Mouse (Mus musculus): ENCODE results near the gene Plekha1. TPM values are rescaled to one million over a fixed set of nuclear protein-coding genes. Genes with fewer than 3 reads are reported as not detected.
A peak's percentile ranks its signal among the peaks of the same experiment; 100 is the strongest.

The Plekha1 gene
- polyA plus RNA-seq, 1 experiment from 2014 or later: 50.0 TPM

DNA sequence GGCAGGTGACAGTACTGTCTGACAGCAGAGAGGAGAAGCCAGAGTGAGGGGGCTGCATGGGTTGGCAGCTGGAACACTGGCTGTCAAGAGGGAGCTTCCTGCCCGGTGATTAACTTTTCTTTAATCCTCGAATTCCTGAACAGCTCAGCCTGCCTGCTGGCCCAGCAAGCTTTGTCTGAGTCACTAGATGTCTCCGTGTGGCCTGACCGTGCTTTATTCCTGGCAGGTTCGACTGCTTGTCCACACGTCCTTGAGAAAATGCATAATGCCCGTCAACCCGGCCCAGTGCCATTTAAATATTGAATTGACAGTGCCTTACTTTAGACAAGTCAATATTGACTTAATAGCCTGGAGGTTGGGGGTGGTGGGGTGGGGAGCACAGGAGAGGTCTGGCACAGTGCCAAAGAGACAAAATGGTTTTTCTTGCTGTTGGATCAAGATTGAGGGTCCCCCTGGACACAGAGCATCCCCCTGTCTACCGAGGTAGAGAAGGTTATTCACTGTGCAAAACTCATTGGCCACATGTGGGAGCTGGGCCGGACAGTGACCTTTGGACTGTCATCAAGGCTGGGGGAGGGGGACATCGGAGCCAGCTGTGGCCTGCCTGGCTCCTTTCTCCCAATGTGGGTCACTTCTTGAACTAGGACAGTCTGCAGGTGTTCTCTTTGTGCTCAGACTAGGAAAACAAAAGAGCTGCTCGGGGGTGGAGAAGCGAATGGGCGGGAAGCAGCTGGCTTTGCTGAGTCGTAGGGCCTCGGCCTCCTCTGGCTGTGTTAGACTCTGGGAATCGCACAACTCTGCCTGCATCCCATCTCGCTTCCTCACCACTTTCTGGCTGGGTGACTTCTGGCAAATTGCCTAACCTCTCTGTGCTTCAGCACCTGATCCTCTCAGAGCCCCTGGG lies 30.3 kb upstream of the Plekha1 start:
- H3K9ac ChIP-seq: no peak overlapping the region
- H3K4me3 ChIP-seq: no peak overlapping the region
- H3K27me3 ChIP-seq: peaks cover 8% of the 10 kb centered on the region; the same call in 1 of the 2 replicates
- H3K36me3 ChIP-seq: no peaks in the 10 kb centered on the region
- H3K27ac ChIP-seq: peak overlapping the region; percentile 25; the same call in 1 of the 2 replicates
- no peak overlapping the region for H3K4me2 ChIP-seq
- WGBS: 26% methylated on average over 18 of the region's 18 CpGs
- no peaks in the 10 kb centered on the region for H3K9me3 ChIP-seq (replicated peaks)
- ATAC-seq (replicated peaks; ENCODE audit: insufficient number of reproducible peaks, insufficient read depth, low FRiP score, low read depth): no peak
- peaks cover 31% of the 10 kb centered on the region for H3K4me1 ChIP-seq (replicated peaks)

DNA sequence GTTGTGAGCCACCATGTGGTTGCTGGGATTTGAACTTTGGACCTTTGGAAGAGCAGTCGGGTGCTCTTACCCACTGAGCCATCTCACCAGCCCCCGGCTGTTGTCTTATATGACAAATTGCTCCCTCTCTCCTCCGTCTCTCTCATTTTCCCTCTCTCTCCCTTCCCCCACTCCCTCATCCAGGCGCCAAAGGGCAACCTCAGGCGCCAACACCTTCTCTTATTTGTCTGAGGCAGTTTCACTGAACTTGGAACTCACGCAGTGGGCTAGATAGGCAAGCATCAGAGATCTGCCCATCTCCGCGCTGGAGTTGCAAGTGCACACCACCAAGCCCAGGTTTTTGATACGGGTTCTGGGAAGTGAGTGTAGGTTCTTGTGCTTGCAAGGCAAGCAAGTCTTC lies 29.5 kb upstream of the Plekha1 start:
- no peak for ATAC-seq (replicated peaks; ENCODE audit: insufficient number of reproducible peaks, insufficient read depth, low FRiP score, low read depth)
- H3K4me2 ChIP-seq: no peak overlapping the region

GRCm38 (mm10) chr7:130837941-130838657 lies 27.5 kb upstream of the Plekha1 start:
- WGBS: 37% methylated on average over 12 of the region's 12 CpGs

More for the DNA sequence above, 29.5 kb upstream of the Plekha1 start:
- 89% methylated on average over 9 of the region's 9 CpGs for WGBS
- peaks cover 31% of the 10 kb centered on the region for H3K4me1 ChIP-seq (replicated peaks)
- no peak overlapping the region for H3K27ac ChIP-seq
- H3K9me3 ChIP-seq (replicated peaks): no peaks in the 10 kb centered on the region
- H3K9ac ChIP-seq: no peak overlapping the region
- H3K27me3 ChIP-seq: peaks cover 8% of the 10 kb centered on the region; the same call in 1 of the 2 replicates
- H3K4me3 ChIP-seq: no peak overlapping the region
- no peaks in the 10 kb centered on the region for H3K36me3 ChIP-seq

DNA sequence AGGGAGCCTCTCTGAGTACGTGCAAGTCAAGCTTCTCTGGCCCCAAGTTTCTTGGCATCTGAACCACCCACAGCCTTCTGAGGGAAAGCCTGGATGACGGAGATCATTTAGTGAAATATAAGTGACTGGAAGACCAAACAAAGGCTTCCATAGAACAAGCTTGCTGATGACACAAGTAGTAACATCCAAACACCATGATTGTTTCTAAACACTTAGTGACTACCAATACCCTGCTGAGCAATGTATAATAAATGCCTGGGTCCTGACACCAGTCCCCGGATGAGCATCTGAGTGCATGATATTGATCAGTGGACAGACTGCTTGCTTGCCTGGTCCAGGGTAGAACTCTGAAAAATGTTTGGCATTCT lies 26.9 kb upstream of the Plekha1 start:
- Histone ChIP-seq H3K27me3 (peaks cover 2% of the 10 kb centered on the region; the same call in 1 of the 2 replicates), H3K36me3 (no peaks in the 10 kb centered on the region), H3K4me1 (replicated peaks) (peaks cover 31% of the 10 kb centered on the region), H3K4me3 (no peak overlapping the region), H3K9me3 (replicated peaks) (no peaks in the 10 kb centered on the region), H3K4me2 (no peak overlapping the region), H3K9ac (no peak overlapping the region), H3K27ac (no peak overlapping the region)
- ATAC-seq (replicated peaks; ENCODE audit: insufficient number of reproducible peaks, insufficient read depth, low FRiP score, low read depth): no peak
- 61% methylated on average over 3 of the region's 3 CpGs for WGBS

More at GRCm38 (mm10) chr7:130837941-130838657, 27.5 kb upstream of the Plekha1 start:
- Histone ChIP-seq H3K4me2 (peak overlapping the region; percentile 26; the same call in 1 of the 2 replicates), H3K4me3 (no peak overlapping the region), H3K36me3 (no peaks in the 10 kb centered on the region), H3K27ac (peak overlapping the region; percentile 38), H3K4me1 (replicated peaks) (peaks cover 31% of the 10 kb centered on the region), H3K9me3 (replicated peaks) (no peaks in the 10 kb centered on the region), H3K27me3 (peaks cover 7% of the 10 kb centered on the region; the same call in 1 of the 2 replicates), H3K9ac (no peak overlapping the region)
- 0 out of 2 replicates have a peak, but pooled peaks have one; percentile 14 for ATAC-seq (replicated peaks; ENCODE audit: insufficient number of reproducible peaks, insufficient read depth, low FRiP score, low read depth)

DNA sequence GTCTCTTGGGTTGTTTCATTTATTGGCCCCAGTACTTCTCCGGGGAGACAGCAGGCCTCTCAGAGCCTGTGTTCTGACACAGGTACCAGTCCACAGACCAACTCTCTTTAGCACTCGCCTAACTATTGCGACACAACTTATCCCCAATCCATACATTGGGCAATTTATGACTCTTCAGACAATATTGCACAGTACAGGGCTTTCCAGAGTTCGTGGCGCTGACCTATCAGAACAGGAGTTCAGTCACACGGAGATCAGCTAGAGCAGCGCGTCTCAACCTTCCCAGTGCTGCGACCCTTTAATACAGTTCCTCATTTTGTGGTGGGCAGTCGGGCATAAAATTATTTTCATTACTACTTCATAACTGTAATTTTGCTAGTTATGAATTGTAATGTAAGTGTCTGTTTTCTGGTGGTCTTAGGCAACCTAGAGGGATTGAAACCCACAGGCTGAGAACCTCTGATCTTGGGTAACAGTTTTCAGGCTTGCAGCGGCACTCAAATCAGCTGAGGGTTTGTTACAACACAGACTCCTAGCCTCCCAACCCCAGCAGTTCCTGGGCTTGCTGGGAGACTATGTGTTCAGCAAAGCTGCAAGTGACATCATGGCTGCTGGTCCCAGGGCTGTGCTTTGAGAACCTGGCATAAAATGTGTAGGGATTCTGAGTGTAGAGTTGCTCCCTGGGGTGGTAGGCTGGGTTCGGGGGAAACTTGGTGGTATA lies 26.0 kb upstream of the Plekha1 start:
- ATAC-seq (replicated peaks; ENCODE audit: insufficient number of reproducible peaks, insufficient read depth, low FRiP score, low read depth): no peak
- no peak overlapping the region for H3K4me3 ChIP-seq
- WGBS: 89% methylated on average over 12 of the region's 12 CpGs

GRCm38 (mm10) chr7:130847164-130847718 lies 18.3 kb upstream of the Plekha1 start:
- H3K4me1 ChIP-seq (replicated peaks): 0 out of 2 replicates have a peak, but pooled peaks cover 3% of the 10 kb centered on the region
- no peak overlapping the region for H3K9ac ChIP-seq
- H3K27ac ChIP-seq: no peak overlapping the region
- WGBS: 79% methylated on average over 17 of the region's 17 CpGs
- no peak overlapping the region for H3K4me3 ChIP-seq
- no peak for ATAC-seq (replicated peaks; ENCODE audit: insufficient number of reproducible peaks, insufficient read depth, low FRiP score, low read depth)
- H3K4me2 ChIP-seq: no peak overlapping the region
- H3K27me3 ChIP-seq: no peaks in the 10 kb centered on the region
- no peaks in the 10 kb centered on the region for H3K9me3 ChIP-seq (replicated peaks)
- H3K36me3 ChIP-seq: no peaks in the 10 kb centered on the region

More for the DNA sequence above, 26.0 kb upstream of the Plekha1 start:
- H3K27me3 ChIP-seq: no peaks in the 10 kb centered on the region
- no peaks in the 10 kb centered on the region for H3K9me3 ChIP-seq (replicated peaks)
- H3K36me3 ChIP-seq: no peaks in the 10 kb centered on the region
- H3K27ac ChIP-seq: no peak overlapping the region
- H3K9ac ChIP-seq: no peak overlapping the region
- no peak overlapping the region for H3K4me2 ChIP-seq
- H3K4me1 ChIP-seq (replicated peaks): peaks cover 27% of the 10 kb centered on the region

DNA sequence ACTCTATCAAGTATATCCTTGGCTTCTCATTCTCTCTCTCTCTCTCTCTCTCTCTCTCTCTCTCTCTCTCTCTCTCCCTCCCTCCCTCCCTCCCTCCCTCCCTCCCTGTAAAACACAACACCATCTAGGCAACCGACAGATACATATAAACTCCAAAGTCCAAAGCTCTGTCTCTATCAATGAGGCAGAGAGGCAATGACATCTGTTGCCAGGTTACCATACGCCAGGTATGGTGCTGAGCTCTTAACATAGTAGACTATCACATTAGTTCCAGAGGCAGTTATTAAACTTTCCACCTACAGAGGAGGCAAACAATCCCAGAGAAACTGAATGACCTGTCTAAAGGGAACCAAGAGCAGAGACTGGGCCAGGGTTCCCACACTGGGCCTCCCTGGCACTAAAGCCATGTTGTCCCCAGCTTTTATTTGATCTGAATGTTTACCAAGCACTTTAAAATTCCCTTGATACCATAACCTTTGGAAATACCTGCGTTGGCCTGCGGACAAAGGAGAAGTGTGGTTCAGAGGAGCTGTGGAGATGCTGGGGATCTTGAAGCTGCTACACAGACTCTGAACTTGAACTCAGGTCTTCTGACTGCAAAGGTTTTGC lies 10.8 kb upstream of the Plekha1 start:
- Histone ChIP-seq H3K4me1 (replicated peaks) (peaks cover 9% of the 10 kb centered on the region), H3K9me3 (replicated peaks) (no peaks in the 10 kb centered on the region), H3K27ac (no peak overlapping the region), H3K9ac (no peak overlapping the region), H3K4me3 (no peak overlapping the region), H3K4me2 (no peak overlapping the region), H3K27me3 (no peaks in the 10 kb centered on the region), H3K36me3 (no peaks in the 10 kb centered on the region)
- no peak for ATAC-seq (replicated peaks; ENCODE audit: insufficient number of reproducible peaks, insufficient read depth, low FRiP score, low read depth)
- 81% methylated on average over 4 of the region's 4 CpGs for WGBS

DNA sequence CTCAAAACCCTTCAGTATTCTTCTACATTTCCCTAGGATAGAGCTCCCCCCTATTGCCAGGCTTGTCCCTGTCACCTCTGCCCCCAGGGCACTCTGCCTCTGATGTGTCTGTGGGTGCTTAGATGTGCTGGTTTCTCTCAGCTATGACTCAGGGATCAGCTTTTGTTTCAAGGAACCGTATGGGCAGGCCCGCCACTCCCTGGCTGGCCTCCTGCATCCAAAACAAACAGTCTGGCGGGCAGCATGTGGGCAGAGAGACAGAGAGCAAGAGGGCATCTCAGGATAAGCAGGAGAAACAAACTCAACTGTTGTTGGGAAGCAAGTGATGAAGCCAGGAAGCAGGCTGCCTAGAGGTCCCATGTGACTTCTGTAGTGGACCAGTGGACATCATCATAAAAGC lies 9.9 kb upstream of the Plekha1 start:
- WGBS: 52% methylated on average over 3 of the region's 3 CpGs
- Histone ChIP-seq H3K36me3 (no peaks in the 10 kb centered on the region), H3K27ac (no peak overlapping the region), H3K9ac (no peak overlapping the region), H3K4me2 (no peak overlapping the region), H3K4me1 (replicated peaks) (peaks cover 14% of the 10 kb centered on the region), H3K4me3 (no peak overlapping the region), H3K9me3 (replicated peaks) (no peaks in the 10 kb centered on the region), H3K27me3 (no peaks in the 10 kb centered on the region)
- ATAC-seq (replicated peaks; ENCODE audit: insufficient number of reproducible peaks, insufficient read depth, low FRiP score, low read depth): no peak

- WGBS: 58% methylated on average over 6 of the region's 6 CpGs
- Histone ChIP-seq H3K9me3 (replicated peaks) (no peaks in the 10 kb centered on the region), H3K4me3 (no peak overlapping the region), H3K4me1 (replicated peaks) (peaks cover 14% of the 10 kb centered on the region), H3K4me2 (no peak overlapping the region), H3K36me3 (no peaks in the 10 kb centered on the region), H3K27ac (no peak overlapping the region), H3K27me3 (no peaks in the 10 kb centered on the region), H3K9ac (no peak overlapping the region)
- no peak for ATAC-seq (replicated peaks; ENCODE audit: insufficient number of reproducible peaks, insufficient read depth, low FRiP score, low read depth)
Observed at GRCm38 (mm10) chr7:130857973-130858372, 7.6 kb upstream of the Plekha1 start.

DNA sequence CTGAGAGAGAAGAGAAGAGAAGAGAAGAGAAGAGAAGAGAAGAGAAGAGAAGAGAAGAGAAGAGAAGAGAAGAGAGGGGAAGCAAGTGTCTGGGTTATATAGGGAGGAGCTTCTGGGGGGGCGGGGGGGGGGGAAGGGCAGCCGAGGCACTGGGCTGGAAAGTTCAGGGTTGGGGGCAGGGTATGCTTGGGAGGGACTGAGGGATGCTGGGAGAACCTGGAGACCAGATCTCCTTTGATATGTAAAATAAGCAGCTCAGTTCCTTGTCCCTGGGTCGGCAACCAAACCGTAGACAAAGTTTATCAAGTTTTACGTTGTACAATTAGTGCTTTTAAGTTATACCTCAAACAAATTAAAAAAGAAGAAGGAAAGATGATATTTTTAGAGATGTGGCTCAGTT lies 5.6 kb upstream of the Plekha1 start:
- Histone ChIP-seq H3K4me2 (no peak overlapping the region), H3K9ac (no peak overlapping the region), H3K4me1 (replicated peaks) (peaks cover 22% of the 10 kb centered on the region), H3K9me3 (replicated peaks) (no peaks in the 10 kb centered on the region), H3K4me3 (no peak overlapping the region), H3K36me3 (no peaks in the 10 kb centered on the region), H3K27ac (no peak overlapping the region), H3K27me3 (no peaks in the 10 kb centered on the region)
- ATAC-seq (replicated peaks; ENCODE audit: insufficient number of reproducible peaks, insufficient read depth, low FRiP score, low read depth): no peak
- WGBS: 57% methylated on average over 4 of the region's 5 CpGs

All from heart, embryonic 15.5 days (tissue).